Mouse (Mus musculus) lung, postnatal 0 days (tissue): ENCODE results near the gene Cenpf. TPM values are rescaled to one million over a fixed set of nuclear protein-coding genes. Genes with fewer than 3 reads are reported as not detected.

ENCODE experiments used
- ATAC-seq: fragments of 200-750 bp; cut with Nextera tagmentation; 2 replicates; pipeline ENCODE4 v1.8.0; 2017; ENCODE audit warnings: moderate library complexity
- DNase-seq: peaks from one replicate; pipeline ENCODE4 v3.0.0-alpha.2; 2016; ENCODE audit warnings: low spot score
- H3K27ac ChIP-seq: fragments of 300-500 bp; sonication (generic); 2 replicates; pipeline ENCODE4 v1.5.1; 2014; ENCODE audit warnings: antibody characterized with exemption, mild to moderate bottlenecking, low read length, mixed read lengths
- H3K27me3 ChIP-seq: fragments of 300-500 bp; sonication (generic); replicated peaks from 2 replicates; pipeline ENCODE4 v1.6.1; 2014; ENCODE audit warnings: low read length, mixed read lengths; ENCODE audit not compliant: insufficient read depth
- H3K36me3 ChIP-seq: fragments of 300-500 bp; sonication (generic); 2 replicates; pipeline ENCODE4 v1.6.1; 2014; ENCODE audit warnings: low read length, mixed read lengths; ENCODE audit not compliant: insufficient read depth
- H3K4me1 ChIP-seq: fragments of 300-500 bp; sonication (generic); 2 replicates; pipeline ENCODE4 v1.6.1; 2014; ENCODE audit warnings: antibody characterized with exemption, low read depth, low read length, mixed read lengths; ENCODE audit not compliant: insufficient read depth
- H3K4me2 ChIP-seq: fragments of 300-500 bp; sonication (generic); replicated peaks from 2 replicates; pipeline ENCODE4 v1.6.1; 2014; ENCODE audit warnings: low read depth, mild to moderate bottlenecking, low read length, moderate library complexity, mixed read lengths
- H3K4me3 ChIP-seq: fragments of 300-500 bp; sonication (generic); 2 replicates; pipeline ENCODE4 v1.5.1; 2014; ENCODE audit warnings: low read depth, low read length
- H3K9ac ChIP-seq: fragments of 300-500 bp; sonication (generic); replicated peaks from 2 replicates; pipeline ENCODE4 v1.6.1; 2014; ENCODE audit warnings: low read depth, mild to moderate bottlenecking
- H3K9me3 ChIP-seq: fragments of 300-500 bp; sonication (generic); 2 replicates; pipeline ENCODE4 v1.6.1; 2016; ENCODE audit warnings: low read length, mixed read lengths
- CTCF ChIP-seq: IDR thresholded peaks from 2 replicates; pipeline ENCODE4 v1.5.1; 2016; ENCODE audit warnings: antibody characterized with exemption, mild to moderate bottlenecking
- EP300 ChIP-seq: IDR thresholded peaks from 2 replicates; pipeline ENCODE4 v1.6.1; 2016; ENCODE audit warnings: antibody characterized with exemption, mild to moderate bottlenecking, control low read depth
- WGBS: fragments of 180-500 bp; shearing (Covaris S2); extraction: QIAGEN DNeasy Blood & Tissue Kit; methylation state at CpG from one replicate; pipeline ENCODE4 v1.1.7; 2014; 5-methylcytosine and 5-hydroxymethylcytosine counted together
- polyA plus RNA-seq: library from polyadenylated mRNA; unstranded; fragments of >200 nt; fragmentation: Nextera tagmentation; extraction: Ambion mirVana; gene quantifications from 2 replicates; pipeline ENCODE4 v1.2.1, GENCODE M21; 2015

Gene Cenpf
- polyA plus RNA-seq, 1 experiment from 2014 or later = 4.1 TPM

DNA sequence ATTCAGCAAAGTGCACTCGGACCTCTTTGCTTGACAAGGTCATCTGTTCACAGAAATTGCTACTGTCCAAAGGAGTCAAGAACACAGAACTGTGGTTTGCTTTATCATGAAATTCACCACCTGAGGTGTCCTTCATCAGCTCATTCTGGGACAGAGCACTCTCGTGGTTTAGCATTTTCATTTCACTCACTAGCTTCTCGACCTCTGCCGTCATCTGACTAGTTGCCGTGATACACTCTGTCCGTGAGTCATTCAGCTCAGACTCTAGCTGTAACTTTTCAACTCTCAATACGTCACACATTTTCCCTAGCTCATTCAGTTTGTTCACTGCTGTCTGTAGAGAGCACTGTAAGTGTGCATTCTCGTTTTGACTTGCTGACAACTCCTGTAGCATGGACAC is 30.5 kb downstream of the Cenpf start:
- no peak overlapping the region for H3K4me2 ChIP-seq
- no peaks in the 10 kb centered on the region for H3K27me3 ChIP-seq
- H3K9me3 ChIP-seq = no peaks in the 10 kb centered on the region
- no peak for DNase-seq
- 89% methylated on average over 8 of the region's 8 CpGs for WGBS
- no peak for ATAC-seq
- H3K9ac ChIP-seq = no peak overlapping the region
- H3K36me3 ChIP-seq = 0 out of 2 replicates have a peak, but pooled peaks cover 9% of the 10 kb centered on the region
- TF ChIP-seq CTCF (no peak), EP300 (no peak)
- H3K4me3 ChIP-seq = no peak overlapping the region
- H3K27ac ChIP-seq = no peak overlapping the region
- H3K4me1 ChIP-seq = no peaks in the 10 kb centered on the region

DNA sequence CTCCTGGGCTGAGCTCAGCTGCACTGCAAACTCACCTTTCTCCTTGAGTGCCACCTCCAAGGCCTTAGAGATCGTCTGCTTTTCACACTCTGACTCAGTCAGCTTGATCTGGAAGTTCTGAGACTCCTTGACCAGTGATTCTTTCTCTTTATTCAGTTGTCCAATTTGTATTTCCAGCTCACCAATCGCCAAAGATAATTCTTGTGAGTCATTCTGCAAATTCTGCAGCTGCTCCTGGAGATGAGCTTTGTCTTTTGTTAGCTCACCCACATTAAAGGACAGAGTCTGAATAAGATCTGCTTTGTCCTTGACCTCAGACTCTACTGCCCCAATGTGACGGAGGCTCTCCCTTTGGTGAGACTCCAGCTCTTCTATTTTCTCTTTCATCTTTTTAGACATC is 34.1 kb downstream of the Cenpf start:
- TF ChIP-seq EP300 (no peak), CTCF (no peak)
- Histone ChIP-seq H3K9me3 (no peaks in the 10 kb centered on the region), H3K36me3 (0 out of 2 replicates have a peak, but pooled peaks cover 3% of the 10 kb centered on the region), H3K4me1 (no peaks in the 10 kb centered on the region), H3K9ac (no peak overlapping the region), H3K27ac (no peak overlapping the region), H3K4me2 (no peak overlapping the region), H3K27me3 (no peaks in the 10 kb centered on the region), H3K4me3 (no peak overlapping the region)
- WGBS = 92% methylated on average over 3 of the region's 3 CpGs
- ATAC-seq = no peak
- DNase-seq = no peak

DNA sequence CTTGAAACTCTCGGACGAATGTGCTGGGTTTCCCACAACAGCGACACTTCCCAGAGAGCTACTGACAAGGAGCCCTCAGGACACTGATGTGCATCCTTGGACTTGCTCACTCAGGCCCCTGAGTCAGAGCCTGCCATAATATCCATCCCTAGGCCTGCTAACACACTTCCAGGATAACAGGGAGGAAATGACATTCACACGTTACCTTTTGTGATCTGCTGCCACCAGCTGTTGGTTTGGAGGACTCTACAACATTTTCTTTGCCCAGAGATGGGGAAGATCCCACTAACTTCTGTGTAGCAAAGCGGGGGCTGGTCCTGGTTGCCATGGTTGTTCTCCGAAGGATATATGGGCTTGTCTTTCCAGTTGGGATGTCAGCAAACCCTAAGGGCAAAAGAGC is 41.3 kb downstream of the Cenpf start:
- H3K4me1 ChIP-seq = no peaks in the 10 kb centered on the region
- ATAC-seq = no peak
- H3K36me3 ChIP-seq = no peaks in the 10 kb centered on the region
- no peak overlapping the region for H3K4me2 ChIP-seq
- WGBS = 81% methylated on average over 6 of the region's 6 CpGs
- no peak for TF ChIP-seq EP300
- TF ChIP-seq CTCF = peak; percentile 40
- no peak overlapping the region for H3K27ac ChIP-seq
- no peak overlapping the region for H3K4me3 ChIP-seq
- no peaks in the 10 kb centered on the region for H3K9me3 ChIP-seq
- H3K27me3 ChIP-seq = no peaks in the 10 kb centered on the region
- no peak for DNase-seq
- H3K9ac ChIP-seq = no peak overlapping the region

DNA sequence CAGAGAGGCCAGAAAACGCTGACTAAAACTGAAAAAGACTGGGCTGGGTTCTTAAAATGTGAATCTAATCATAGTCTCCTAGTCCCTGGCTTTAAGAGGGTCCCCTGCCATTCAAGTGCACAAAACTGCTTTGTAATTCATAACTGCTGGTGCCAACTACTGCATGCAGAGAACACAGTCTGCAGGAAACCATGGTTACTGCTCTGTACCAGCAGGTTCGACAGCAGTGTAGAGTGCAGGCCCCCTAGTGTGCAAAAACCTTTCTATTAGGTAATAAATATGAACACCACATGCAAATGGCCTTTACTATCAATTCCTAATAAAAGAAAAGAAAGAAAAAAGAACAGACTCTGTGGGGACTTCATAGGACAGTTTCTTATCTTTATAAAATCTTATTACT is 42.5 kb downstream of the Cenpf start:
- H3K9ac ChIP-seq = no peak overlapping the region
- DNase-seq (no peak), ATAC-seq (no peak)
- no peak overlapping the region for H3K4me3 ChIP-seq
- WGBS = 72% methylated on average over 2 of the region's 2 CpGs
- H3K27me3 ChIP-seq = no peaks in the 10 kb centered on the region
- no peak overlapping the region for H3K27ac ChIP-seq
- H3K4me1 ChIP-seq = no peaks in the 10 kb centered on the region
- no peak overlapping the region for H3K4me2 ChIP-seq
- H3K9me3 ChIP-seq = no peaks in the 10 kb centered on the region
- no peaks in the 10 kb centered on the region for H3K36me3 ChIP-seq
- TF ChIP-seq EP300 = no peak
- no peak for TF ChIP-seq CTCF

DNA sequence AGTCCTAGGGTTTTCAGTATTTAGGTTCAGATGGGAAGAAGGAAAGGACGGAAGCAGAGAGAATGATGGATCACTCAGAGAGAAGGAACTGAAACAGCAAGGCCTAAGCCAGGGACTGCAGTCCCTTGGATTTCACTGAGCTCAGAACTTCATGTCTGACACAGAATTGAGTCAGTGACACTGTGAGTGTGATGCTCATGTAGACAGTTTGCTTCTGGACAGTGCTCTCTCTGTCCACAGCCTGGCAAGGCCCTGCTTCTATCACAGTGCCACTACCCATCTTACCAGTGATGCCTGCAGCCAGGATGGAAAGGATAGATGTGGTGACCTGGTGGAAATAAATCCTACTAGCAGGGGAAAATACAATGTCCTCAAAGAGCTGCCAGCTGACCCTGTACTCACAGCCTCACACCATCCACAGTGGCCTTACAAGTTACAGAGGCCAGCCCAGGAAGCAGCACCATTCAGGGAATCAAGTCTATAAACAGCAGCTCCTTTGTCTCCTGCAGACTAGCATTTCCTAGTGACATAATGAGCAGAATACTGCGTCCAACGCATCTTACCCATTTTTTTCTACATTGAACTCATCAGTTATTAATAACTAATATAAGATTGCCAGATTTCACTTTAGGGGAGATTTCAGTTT is 43.1 kb downstream of the Cenpf start:
- TF ChIP-seq CTCF (no peak), EP300 (no peak)
- Histone ChIP-seq H3K9ac (no peak overlapping the region), H3K4me2 (no peak overlapping the region), H3K4me1 (no peaks in the 10 kb centered on the region), H3K27me3 (no peaks in the 10 kb centered on the region), H3K36me3 (no peaks in the 10 kb centered on the region), H3K4me3 (no peak overlapping the region), H3K27ac (no peak overlapping the region), H3K9me3 (no peaks in the 10 kb centered on the region)
- DNase-seq (no peak), ATAC-seq (no peak)
- WGBS = 81% methylated on average over 3 of the region's 3 CpGs

DNA sequence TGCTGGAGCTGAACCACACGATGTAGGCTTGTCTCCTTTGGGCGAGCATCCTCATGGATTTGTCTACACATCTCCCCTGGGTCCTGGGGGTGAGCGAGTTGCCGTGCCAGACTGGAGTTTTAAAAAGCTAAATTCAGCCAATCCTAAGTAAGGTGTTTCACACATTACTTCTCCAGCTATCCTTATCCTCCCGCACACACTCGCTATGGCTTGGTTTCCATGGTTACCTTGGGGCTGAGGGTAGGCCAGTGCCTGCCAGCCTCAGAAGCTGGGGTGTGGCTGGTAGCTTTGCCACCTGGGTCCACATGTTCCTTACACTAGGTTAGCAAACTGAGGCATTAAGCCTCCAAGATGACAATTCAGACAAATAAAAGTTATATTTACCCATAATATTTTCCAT is 48.3 kb downstream of the Cenpf start:
- Histone ChIP-seq H3K4me2 (no peak overlapping the region), H3K27ac (no peak overlapping the region), H3K4me3 (no peak overlapping the region), H3K36me3 (no peaks in the 10 kb centered on the region), H3K9ac (no peak overlapping the region), H3K27me3 (no peaks in the 10 kb centered on the region), H3K9me3 (no peaks in the 10 kb centered on the region), H3K4me1 (no peaks in the 10 kb centered on the region)
- ATAC-seq = no peak
- DNase-seq = no peak
- WGBS = 74% methylated on average over 6 of the region's 6 CpGs
- no peak for TF ChIP-seq CTCF
- TF ChIP-seq EP300 = no peak

DNA sequence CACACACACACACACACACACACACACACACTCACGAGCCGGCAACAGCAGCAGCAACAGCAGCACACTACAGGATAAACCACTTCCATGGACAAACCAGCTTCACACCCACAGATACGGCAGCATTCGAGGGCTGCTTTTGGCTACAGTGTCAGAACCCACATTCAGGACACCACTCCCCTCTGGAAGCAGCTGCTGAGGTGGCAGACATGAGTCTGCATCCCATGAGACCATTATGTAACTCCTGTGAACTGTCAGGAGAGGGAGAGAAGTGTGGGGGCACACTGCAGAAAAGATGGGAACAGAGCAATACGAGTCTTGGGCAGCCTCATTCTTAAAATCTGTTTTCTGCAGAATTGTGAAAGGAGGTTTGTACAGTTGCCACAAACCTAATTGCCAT is 54.1 kb downstream of the Cenpf start:
- no peak overlapping the region for H3K27ac ChIP-seq
- H3K4me3 ChIP-seq = no peak overlapping the region
- 53% methylated on average over 5 of the region's 5 CpGs for WGBS
- no peak for TF ChIP-seq EP300
- TF ChIP-seq CTCF = no peak
- no peaks in the 10 kb centered on the region for H3K36me3 ChIP-seq
- no peak overlapping the region for H3K9ac ChIP-seq
- no peak for ATAC-seq
- H3K27me3 ChIP-seq = no peaks in the 10 kb centered on the region
- DNase-seq = no peak
- no peak overlapping the region for H3K4me2 ChIP-seq
- H3K4me1 ChIP-seq = no peaks in the 10 kb centered on the region
- no peaks in the 10 kb centered on the region for H3K9me3 ChIP-seq
